Mouse (Mus musculus) c-Kit-negative CD71-positive TER-119-positive erythroid progenitor cells, embryonic 14.5 days (primary cell): ENCODE measurements around the gene Brat1.

Source experiments
- DNase-seq: peaks from one replicate; pipeline ENCODE4 v3.0.0-alpha.2; 2013; ENCODE audit warnings: low read depth, low spot score

Brat1 gene

DNA sequence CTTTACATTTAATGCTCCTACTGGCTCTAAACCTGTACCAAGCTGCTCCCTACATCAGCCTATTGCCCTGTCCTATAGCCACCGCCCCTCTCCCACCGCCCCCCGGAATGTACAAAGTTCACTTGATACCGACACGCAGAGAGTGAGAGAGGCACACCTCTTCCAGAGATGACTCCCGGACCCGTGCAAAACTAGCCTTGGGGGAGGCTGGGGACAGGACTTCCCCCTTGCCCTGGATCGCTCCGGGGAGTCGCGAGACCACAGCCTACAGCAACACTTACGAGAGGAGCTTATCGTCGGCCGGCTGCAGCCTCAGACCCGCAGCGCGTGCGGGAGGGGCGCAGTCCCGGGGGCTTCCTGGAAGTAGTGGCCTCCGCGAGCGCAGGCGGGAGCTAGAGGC lies 3.1 kb upstream of the Brat1 start:
- DNase-seq, result no peak

DNA sequence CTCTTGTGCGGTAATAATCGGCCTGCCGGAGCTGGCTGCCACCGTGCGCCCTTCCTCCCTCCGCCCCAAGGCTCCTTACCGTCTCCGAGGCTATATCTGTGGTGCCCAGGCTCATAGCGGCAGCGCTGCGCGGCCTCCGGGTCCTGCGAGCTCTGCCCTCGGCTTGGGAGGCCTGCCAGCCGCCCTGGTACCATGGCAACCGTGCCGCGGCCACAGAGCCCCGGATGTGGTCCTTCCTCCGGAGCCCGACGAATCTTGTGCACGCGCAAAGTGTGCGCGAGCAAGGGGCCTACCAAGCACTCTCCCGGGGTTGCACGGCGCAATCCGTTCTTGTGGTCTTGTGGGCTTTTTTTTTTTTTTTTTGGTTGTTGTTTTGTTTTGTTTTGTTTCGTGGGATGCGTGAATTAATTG lies 2.7 kb upstream of the Brat1 start, which contains the start of gene Iqce:
TSS of gene Iqce (minus strand) at position 276 of the 411 bp plus-strand sequence.
- DNase-seq, result peak; percentile 30

DNA sequence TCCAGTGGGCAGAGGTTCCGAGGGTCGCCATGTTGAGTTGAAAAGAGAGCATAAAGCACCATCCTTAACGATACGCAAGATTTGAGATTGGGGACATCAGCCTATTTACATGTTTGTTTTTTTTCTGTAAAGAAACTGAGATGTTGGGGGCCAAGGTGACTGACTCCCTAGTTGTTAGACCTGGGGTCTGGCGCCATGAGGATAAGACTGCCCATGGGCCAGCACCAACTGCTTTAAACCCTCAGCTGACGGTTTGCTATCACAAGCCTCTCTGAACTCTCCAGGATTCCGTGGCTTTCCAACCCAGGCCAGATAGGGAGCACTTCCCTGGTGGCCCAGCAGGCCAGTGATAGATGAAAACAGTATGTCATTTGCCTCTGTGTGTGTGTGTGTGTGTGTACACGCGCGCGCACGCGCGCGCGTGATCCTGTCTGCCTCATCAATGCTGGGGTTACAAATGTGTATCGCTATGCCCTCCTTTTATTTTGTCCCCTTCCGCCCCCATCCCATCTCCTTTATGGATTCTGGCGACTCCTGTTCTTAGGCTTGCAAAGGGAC lies 2.1 kb upstream of the Brat1 start:
- no peak for DNase-seq

GRCm38 (mm10) chr5:140703480-140704377 lies 1.1 kb upstream of the Brat1 start:
- no peak for DNase-seq

DNA sequence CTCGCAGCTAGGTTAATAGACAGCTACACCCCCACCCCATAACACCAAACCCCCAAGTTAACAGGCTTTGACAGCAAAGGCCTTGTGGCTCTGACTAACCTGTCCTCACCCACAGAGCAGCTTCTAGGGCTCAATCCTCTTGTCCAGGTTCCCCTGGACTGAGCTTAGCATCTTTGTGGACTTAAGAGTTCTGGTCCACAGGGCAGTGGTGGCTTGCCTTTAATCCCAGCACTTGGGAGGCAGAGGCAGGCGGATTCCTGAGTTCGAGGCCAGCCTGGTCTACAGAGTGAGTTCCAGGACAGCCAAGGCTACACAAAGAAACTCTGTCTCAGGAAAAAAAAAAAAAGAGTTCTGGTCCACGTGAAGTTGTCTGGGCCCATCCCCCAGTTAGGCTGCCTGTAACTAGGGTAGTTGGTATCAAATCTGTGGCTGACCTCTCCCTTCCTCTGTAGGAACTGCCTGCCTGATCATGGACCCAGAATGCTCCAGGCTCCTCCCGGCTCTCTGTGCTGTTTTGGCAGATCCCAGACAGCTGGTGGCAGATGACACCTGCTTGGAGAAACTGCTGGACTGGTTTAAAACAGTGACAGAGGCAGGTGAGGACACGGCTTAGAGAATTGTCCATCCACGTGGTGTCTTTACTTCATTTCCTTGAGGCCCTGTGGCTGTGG lies 825 bp downstream of the Brat1 start:
- DNase-seq, result no peak

DNA sequence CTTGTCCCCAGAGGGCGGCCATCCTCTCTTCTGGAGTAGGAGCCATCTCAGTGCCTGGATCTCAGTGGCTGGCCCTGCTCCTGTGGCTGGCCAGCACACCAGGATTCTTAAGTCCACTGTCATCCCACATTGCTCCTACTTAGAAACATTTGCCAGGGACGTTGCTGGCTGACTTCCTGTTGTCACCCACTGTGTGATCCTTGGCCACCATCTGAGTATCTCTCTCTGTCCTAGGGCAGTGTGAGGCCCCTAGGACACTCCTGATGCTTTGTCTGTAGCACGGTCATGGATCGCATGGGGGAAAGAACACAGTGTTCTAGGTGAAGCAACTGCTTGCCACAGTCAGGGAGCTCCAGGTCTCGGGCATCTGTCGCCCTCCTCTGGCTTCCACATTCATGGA lies 5.5 kb downstream of the Brat1 start:
- DNase-seq, result no peak

DNA sequence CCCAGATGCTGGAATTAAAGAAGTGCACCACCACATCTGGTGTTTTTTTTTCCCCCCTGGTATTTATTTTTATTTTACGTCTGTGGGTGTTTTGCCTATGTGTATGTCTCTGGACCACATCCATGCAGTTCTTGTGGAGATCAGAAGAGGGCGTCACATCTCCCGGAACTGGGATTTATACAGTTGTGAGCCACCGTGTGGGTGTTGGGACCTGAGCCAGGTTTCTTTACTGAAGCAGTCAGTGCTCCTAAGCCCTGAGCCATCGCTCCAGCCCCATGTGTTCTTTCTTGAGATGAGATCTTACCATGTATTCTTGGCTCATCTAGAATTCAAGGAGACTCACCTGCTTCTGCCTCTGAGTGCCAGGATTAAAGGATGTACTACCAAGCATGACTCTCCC lies 6.2 kb downstream of the Brat1 start:
- no peak for DNase-seq

DNA sequence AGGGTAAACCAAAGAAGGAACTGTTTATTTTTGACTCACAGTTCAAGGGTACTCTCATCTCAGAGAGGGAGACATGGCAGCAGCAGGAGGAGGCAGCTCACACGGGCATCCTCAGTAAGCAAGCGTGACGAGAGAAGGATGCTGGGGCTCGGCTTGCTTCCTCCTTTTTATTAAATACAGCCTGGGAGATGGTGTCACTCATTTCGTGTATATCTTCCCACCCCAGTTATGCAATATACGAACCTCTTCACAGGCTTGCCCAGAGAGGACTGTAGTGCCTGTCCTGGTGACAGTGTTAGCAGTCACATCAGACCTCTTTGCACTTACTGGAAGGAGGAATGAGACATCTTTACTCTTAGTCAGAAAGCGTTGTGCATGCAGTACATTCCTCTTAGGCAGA lies 16.0 kb downstream of the Brat1 start:
- DNase-seq, result no peak

- DNase-seq, result no peak
These were observed 17.3 kb downstream of the Brat1 start for GRCm38 (mm10) chr5:140722121-140722520.

DNA sequence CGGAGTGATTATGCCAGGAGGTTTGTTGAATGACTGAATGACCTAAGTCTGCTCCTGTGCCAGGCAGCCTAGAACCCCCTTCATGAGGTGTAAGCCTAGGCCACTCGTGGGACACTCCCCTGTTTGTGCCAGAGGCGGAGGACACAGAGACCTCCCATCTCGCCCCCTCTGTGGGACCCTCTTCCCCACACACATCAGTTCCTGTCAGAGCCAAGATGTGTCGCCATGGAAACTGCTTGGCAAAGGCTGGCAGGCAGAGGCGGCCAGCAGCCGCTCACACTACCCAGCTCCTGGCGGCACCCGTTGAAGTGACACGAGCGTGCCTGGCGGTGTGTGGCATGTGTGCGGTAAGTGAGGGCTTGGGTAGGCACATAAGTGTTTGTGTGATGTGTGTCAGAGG lies 19.0 kb downstream of the Brat1 start, which contains the start of gene Amz1:
TSS of gene Amz1 (plus strand) at position 306 of the 400 bp plus-strand sequence.
- DNase-seq, result no peak

- no peak for DNase-seq
These were observed 21.4 kb downstream of the Brat1 start for GRCm38 (mm10) chr5:140726062-140726839.

- DNase-seq, result no peak
These were observed 22.3 kb downstream of the Brat1 start for GRCm38 (mm10) chr5:140726946-140727740.

DNA sequence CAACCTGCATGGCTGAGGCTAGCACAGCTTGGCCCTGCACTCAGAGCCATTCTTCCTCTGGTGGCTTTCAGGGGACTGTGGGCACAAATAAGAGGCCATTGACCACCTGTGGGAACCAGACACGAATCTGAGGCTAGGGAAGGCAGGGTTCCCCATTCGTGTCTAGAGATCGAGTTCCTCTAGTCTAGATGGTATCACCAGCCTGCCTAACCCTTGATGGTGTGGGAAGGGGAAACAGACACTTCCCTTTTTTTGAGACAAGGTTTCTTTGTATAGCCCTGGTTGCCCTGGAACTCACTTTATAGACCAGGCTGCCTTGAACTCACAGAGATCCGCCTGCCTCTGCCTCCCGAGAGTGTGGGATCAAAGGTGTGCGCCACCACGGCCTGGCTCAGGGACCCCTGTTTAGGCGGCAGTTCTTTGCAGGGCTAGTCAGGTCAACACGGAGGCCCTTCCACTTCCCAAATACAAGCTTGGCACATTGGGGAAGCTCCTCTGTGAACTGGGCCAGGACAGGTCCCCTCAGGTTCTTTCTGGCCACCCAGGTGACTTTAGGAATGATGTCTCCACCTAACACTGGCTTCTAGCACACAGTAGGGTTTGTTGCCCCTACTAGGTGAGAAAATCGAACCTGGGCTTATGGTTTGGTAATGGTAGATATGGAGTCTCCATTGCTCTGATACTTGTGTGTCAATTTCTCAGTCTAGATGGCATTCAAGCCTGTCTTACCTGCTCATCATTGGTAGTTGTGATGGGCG lies 26.4 kb downstream of the Brat1 start:
- DNase-seq, result no peak

DNA sequence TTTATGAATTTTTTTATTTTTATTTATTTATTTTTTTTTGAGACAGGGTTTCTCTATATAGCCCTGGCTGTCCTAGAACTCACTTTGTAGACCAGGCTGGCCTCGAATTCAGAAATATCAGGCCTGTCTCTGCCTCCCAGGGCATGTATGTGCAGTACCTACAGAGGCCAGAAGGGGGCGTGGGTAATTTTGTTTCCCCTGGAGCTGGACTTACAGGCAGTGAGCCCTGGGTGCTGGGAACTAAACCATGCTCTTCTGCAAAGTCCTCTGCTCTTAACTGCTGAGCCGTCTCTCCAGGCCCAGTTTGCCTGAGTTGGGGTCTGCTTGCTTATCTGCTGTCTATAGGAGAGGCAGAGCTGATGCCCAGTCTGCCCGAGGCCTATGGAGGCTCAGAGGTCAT lies 27.4 kb downstream of the Brat1 start:
- no peak for DNase-seq

DNA sequence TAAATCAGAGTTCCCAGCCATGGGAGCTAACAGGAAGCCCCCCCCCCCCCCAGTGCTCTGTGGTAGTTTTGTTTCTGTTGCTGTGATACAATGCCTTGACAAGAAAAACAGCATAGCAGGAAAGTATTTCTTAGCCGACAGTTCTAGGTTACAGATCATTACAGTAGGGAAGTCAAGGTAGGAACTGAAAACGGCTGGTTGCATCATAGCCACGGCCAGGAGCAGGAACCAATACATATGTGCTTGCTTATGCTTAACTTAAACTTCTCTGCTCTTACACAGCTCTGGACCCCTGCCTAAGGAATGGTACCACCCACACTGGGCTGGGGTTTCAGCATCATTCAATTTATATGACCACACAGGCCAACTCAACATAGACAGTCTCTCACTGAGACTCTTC lies 28.5 kb downstream of the Brat1 start:
- no peak for DNase-seq

- DNase-seq, result no peak
These were observed 30.5 kb downstream of the Brat1 start for GRCm38 (mm10) chr5:140735297-140735696.

DNA sequence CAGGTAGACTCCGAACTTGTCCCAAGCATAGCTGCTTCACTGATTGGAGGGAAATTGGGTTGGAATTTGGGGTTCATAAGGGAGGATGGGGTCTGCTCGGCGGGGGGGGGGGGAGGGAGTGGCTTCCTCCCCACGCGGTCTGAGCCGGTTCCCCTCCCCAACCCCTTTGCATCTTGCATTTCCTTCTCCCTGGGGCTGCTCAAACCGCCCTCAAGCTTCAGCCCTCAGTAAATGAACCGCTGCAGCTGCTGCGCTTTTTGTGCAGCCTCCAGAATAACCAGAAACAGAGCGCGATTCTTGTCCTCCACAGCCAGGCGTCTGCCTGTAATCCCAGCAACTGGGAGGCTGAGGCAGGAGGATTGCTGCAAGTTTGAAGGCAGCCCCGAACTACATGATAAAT lies 31.4 kb downstream of the Brat1 start:
- DNase-seq, result no peak

- no peak for DNase-seq
These were observed 35.0 kb downstream of the Brat1 start for GRCm38 (mm10) chr5:140739813-140740212.

- no peak for DNase-seq
These were observed 36.2 kb downstream of the Brat1 start for GRCm38 (mm10) chr5:140741040-140741439.

DNA sequence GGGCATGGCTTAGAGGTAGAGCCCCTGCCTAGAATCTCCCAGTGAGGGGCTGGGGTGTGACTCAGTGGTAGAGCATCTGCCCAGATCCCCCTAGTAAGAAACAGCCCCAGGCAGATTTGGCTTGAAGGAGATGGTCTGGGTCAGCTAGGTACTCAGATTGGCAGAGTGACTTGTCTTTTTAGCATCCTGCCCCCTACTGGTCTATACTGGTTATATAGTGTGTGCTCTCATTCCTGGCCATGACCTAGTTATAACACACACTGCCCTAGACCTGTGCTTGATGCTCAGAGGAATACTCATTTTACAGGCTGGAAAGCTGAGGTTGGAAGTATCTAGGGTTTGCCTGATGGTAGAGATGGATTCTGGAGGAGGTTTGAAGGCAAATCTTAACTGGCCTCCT lies 37.1 kb downstream of the Brat1 start:
- no peak for DNase-seq
